Mouse (Mus musculus): ENCODE data around the gene Rps27a. TPM values are rescaled to one million over a fixed set of nuclear protein-coding genes. Genes with fewer than 3 reads are reported as not detected.

Rps27a gene
- polyA plus RNA-seq (2015; fragmentation: Illumina TruSeq; extraction: RNeasy Lipid Tissue Mini Kit (QIAGEN cat#74804); ENCODE audit: insufficient read depth, low replicate concordance) = 3,880 TPM

DNA sequence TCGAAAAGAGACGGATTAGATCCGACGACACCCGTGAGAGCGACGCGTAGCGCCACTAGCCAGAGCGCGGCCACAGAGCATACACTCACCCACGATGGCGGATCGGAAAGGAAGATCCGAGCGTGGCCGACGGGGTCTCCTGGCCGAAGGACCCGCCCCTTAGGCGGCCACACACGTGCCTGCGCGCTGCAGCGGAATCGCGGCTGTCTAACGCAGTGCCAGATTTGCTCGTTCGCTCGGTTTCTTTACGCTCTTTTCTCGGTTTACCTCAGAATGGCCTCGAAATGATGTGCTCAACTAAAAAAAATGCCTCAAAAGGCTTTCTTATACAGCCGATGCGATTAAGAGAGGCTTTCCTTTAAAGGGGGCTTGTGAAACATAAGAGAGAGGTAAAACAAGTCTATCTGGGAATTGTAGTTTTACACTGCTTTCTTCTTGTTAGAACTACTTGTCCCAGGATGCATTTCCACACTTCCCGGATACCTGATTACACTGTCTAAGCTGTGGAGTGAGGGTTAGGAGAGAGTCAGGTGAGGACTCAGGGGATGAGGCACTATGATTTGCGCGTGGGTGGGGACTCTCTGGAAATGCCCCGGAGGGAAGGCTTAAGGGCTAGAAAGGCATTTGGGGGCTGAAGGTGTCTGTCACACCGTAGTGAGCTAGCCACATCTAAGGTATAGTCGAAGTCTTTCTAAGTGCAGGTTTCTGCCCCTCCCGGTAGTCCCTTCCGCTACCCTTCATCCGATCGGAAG is at the start of gene Rps27a, which contains the start of gene Clhc1:
Gene Rps27a, minus strand, starts transcription at position 358 of the 752 bp plus-strand sequence.
Gene Clhc1, plus strand, starts transcription at position 199 of the 752 bp plus-strand sequence.

GRCm38 (mm10) chr11:29525988-29526794 is 21.7 kb downstream of the Rps27a start, which contains the start of gene Mtif2:
Gene Mtif2 (plus strand): TSS chr11:29526408.

GRCm38 (mm10) chr11:29514682-29515412 is 33.1 kb downstream of the Rps27a start, which contains the start of gene Prorsd1:
Gene Prorsd1 (minus strand): TSS chr11:29515033.

Other genes with a start within 250 kb of the Rps27a start
- gene Ccdc88a, start 174.5 kb downstream of the Rps27a start, polyA plus RNA-seq (2015; fragmentation: Illumina TruSeq; extraction: RNeasy Lipid Tissue Mini Kit (QIAGEN cat#74804); ENCODE audit: insufficient read depth, low replicate concordance) = 22.0 TPM
- 40.1 TPM for gene Prorsd1, start 33.1 kb downstream of the Rps27a start, polyA plus RNA-seq (2015; fragmentation: Illumina TruSeq; extraction: RNeasy Lipid Tissue Mini Kit (QIAGEN cat#74804); ENCODE audit: insufficient read depth, low replicate concordance)
- 52.8 TPM for gene Mtif2, start 21.7 kb downstream of the Rps27a start, polyA plus RNA-seq (2015; fragmentation: Illumina TruSeq; extraction: RNeasy Lipid Tissue Mini Kit (QIAGEN cat#74804); ENCODE audit: insufficient read depth, low replicate concordance)
- 0.44 TPM for gene Clhc1, start 159 bp downstream of the Rps27a start, polyA plus RNA-seq (2015; fragmentation: Illumina TruSeq; extraction: RNeasy Lipid Tissue Mini Kit (QIAGEN cat#74804); ENCODE audit: insufficient read depth, low replicate concordance)
- 191 TPM for gene Rtn4, start 144.8 kb upstream of the Rps27a start, polyA plus RNA-seq (2015; fragmentation: Illumina TruSeq; extraction: RNeasy Lipid Tissue Mini Kit (QIAGEN cat#74804); ENCODE audit: insufficient read depth, low replicate concordance)

All from spleen, adult 10 weeks (tissue).